Mouse (Mus musculus) heart, postnatal 0 days (tissue): ENCODE measurements at regions not wholly inside any gene's neighbourhood (a gene's known extent, or its start where the extent isn't known, plus 50 kb on each side); places are given as distances from the start of the nearest gene placed in this dataset.

ENCODE experiments used
- CTCF ChIP-seq: IDR thresholded peaks from 2 replicates; pipeline ENCODE4 v1.5.1; 2016; ENCODE audit warnings: antibody characterized with exemption, control low read depth, low read depth
- EP300 ChIP-seq: IDR thresholded peaks from 2 replicates; pipeline ENCODE4 v1.6.1; 2016; ENCODE audit warnings: antibody characterized with exemption, low read depth

GRCm38 (mm10) chr12:68139831-68140230 is 917.5 kb upstream of the Mdga2 start:
- TF ChIP-seq CTCF: no peak
- no peak for TF ChIP-seq EP300
